Mouse (Mus musculus) G1E (cell line): ENCODE measurements around the gene Crocc2.

Experiments used
- CTCF ChIP-seq: IDR thresholded peaks from 2 replicates; pipeline ENCODE4 v1.5.1; 2012; ENCODE audit warnings: low read depth, low read length, inconsistent platforms, mixed read lengths
- GATA1 ChIP-seq: IDR thresholded peaks from 2 replicates; pipeline ENCODE4 v1.6.1; 2012; ENCODE audit warnings: borderline replicate concordance, low read length, inconsistent platforms, mixed read lengths
- GATA2 ChIP-seq: IDR thresholded peaks from 2 replicates; pipeline ENCODE4 v1.6.1; 2012; ENCODE audit warnings: low read depth, low read length, inconsistent platforms, borderline replicate concordance
- POLR2AphosphoS5 ChIP-seq: IDR thresholded peaks from 2 replicates; pipeline ENCODE4 v1.6.1; 2012; ENCODE audit warnings: low read depth, low read length, inconsistent platforms; ENCODE audit not compliant: insufficient replicate concordance
- TAL1 ChIP-seq: conservative IDR thresholded peaks from 2 replicates; pipeline ENCODE4 v1.6.1; 2012; ENCODE audit warnings: low read depth, low read length, inconsistent platforms, mixed read lengths

DNA sequence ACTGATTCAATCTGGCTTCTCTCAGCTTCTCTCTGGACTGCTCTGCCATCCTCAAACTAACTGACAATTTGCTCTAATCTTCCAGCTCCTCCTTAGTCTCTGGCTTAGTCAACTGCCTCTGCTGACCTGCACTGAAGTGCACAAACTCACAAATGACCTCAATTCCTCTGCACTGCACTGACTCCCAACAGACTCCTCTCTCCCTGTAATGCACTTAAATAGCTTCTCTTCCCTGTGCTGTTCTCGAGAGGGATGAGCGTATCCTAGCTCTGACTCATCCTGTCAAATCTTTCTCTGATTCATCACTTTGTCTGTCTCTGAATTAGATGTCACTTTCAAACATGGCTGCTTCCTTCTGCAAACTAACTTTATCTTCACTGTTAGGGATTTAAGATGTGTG, 99.7 kb downstream of the Crocc2 start:
- TF ChIP-seq POLR2AphosphoS5 (no peak), CTCF (no peak), TAL1 (no peak), GATA1 (no peak), GATA2 (no peak)
